In the genomic region with DNA sequence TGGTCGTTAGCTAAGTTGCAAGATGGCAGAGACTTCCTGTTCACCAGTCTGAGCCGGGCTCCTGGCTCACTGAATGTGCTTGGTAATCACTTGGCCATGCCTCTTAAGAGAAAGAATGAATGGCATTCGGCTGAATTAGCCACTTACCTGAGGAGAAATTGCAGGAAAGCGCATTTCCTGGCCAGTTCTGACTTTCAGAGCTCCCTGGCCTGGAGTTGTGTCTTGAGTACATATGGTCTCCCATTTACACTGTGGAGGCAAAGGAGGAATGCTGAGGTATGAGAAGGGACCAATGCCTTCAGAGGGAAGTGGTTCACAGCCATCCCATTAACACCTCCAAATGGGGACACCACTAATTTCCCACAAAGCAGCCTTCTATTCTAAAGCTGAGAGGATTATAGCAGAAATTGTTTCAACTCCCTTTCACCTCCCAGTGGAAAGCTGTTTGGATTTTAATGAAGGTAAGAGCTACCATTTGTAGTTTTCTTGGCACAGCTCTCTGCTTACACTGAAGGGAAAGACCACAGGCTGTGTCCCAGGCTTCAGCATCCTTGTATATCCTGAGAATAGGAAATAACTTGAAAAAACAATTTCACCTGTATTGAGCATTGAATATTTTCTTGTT, we compare ENCODE assay signal across 27 mouse cellular contexts.
DNase-seq lines count a peak whose midpoint lies in the region; ATAC-seq and TF ChIP-seq lines count a peak whose summit lies in the region.
"Had no signal": no experiment of that assay in that cellular context is flagged by ENCODE, and none has a peak within 500 bp of the region (broad histone marks: within the 10 kb centered on the region; RNA-seq: fewer than 3 reads in every experiment).

No protein-coding gene starts in this region.

- no peaks in the 10 kb centered on the region for H3K36me3 ChIP-seq in kidney, postnatal 0 days (ENCODE audit: insufficient read depth, low read length)
- H3K36me3 ChIP-seq in limb, embryonic 10.5 days, result no peaks in the 10 kb centered on the region
- H3K36me3 ChIP-seq in lung, embryonic 15.5 days, result no peaks in the 10 kb centered on the region
- H3K36me3 ChIP-seq: forebrain, embryonic 10.5 days; G1E; hindbrain, embryonic 10.5 days; liver, embryonic 15.5 days; neural tube, embryonic 13.5 days had no signal

- DNase-seq in kidney, postnatal 0 days (ENCODE audit: low spot score), result no peak
- DNase-seq in kidney, adult 11 months, result no peak
- no peak for DNase-seq in limb, embryonic 10.5 days (ENCODE audit: low spot score)
- peak; percentile 62 for DNase-seq in lung, postnatal 36 days
- DNase-seq in gastrocnemius, postnatal 14 days, result no peak
- DNase-seq: adrenal gland, postnatal 36 days; B cell, adult 2 months; cerebellum, adult 11 months; cerebellum, postnatal 14 days; kidney, postnatal 10 days; liver; midbrain, embryonic 14.5 days; thymus, postnatal 36 days had no signal

- H3K9me3 ChIP-seq in kidney, postnatal 0 days (replicated peaks; ENCODE audit: low read length), result no peaks in the 10 kb centered on the region
- H3K9me3 ChIP-seq in limb, embryonic 10.5 days (replicated peaks), result no peaks in the 10 kb centered on the region
- H3K9me3 ChIP-seq in lung, embryonic 15.5 days, result no peaks in the 10 kb centered on the region
- H3K9me3 ChIP-seq: forebrain, embryonic 10.5 days; hindbrain, embryonic 10.5 days; liver, embryonic 15.5 days; neural tube, embryonic 13.5 days had no signal

- intact Hi-C loops in gastrocnemius, postnatal 14 days (cut with DNase I; ENCODE audit: low total_unique reads), result no loop called here

- 0 out of 2 replicates have a peak, but pooled peaks cover 3% of the 10 kb centered on the region for H3K4me1 ChIP-seq in kidney, postnatal 0 days (replicated peaks; ENCODE audit: insufficient read depth, low read length)
- peaks cover 28% of the 10 kb centered on the region for H3K4me1 ChIP-seq in limb, embryonic 10.5 days
- 0 out of 2 replicates have a peak, but pooled peaks cover 2% of the 10 kb centered on the region for H3K4me1 ChIP-seq in lung, embryonic 15.5 days
- H3K4me1 ChIP-seq: liver, embryonic 15.5 days; megakaryocyte, embryonic 14.5 days; neural tube, embryonic 13.5 days had no signal

- H3K4me2 ChIP-seq in kidney, postnatal 0 days (ENCODE audit: low read length), result no peak overlapping the region
- H3K4me2 ChIP-seq in lung, embryonic 15.5 days, result no peak overlapping the region
- H3K4me2 ChIP-seq: heart, embryonic 11.5 days; liver, embryonic 15.5 days; neural tube, embryonic 13.5 days had no signal

- TF ChIP-seq CTCF in kidney, postnatal 0 days (IDR thresholded peaks at IDR 0.05; ENCODE audit: low read depth), result no peak

- H3K9ac ChIP-seq in kidney, postnatal 0 days (ENCODE audit: low read depth, low read length), result no peak overlapping the region
- H3K9ac ChIP-seq in lung, embryonic 15.5 days, result no peak overlapping the region
- H3K9ac ChIP-seq: liver, embryonic 15.5 days; neural tube, embryonic 13.5 days had no signal

- peak overlapping the region; percentile 13; the same call in 1 of the 2 replicates for H3K27ac ChIP-seq in kidney, postnatal 0 days
- peak overlapping the region; percentile 66; the same call in 1 of the 2 replicates for H3K27ac ChIP-seq in limb, embryonic 10.5 days
- peak overlapping the region; percentile 46 for H3K27ac ChIP-seq in lung, embryonic 15.5 days
- H3K27ac ChIP-seq: forebrain, embryonic 10.5 days; hindbrain, embryonic 10.5 days; liver, embryonic 15.5 days; neural tube, embryonic 13.5 days had no signal

- no peak for ATAC-seq in kidney, postnatal 0 days (replicated peaks; ENCODE audit: low FRiP score, low read depth)
- peak; percentile 62; the same call in 1 of the 2 replicates for ATAC-seq in lung, embryonic 15.5 days (ENCODE audit: borderline replicate concordance, extremely low read depth, low FRiP score, low TSS enrichment)
- no peak for ATAC-seq in megakaryocyte progenitor cell, adult 5-6 weeks (replicated peaks; ENCODE audit: poor library complexity)
- ATAC-seq: hindbrain, embryonic 16.5 days; intestine, embryonic 16.5 days; Patski had no signal

- H3K27me3 ChIP-seq in kidney, postnatal 0 days (ENCODE audit: insufficient read depth, low read length), result no peaks in the 10 kb centered on the region
- no peaks in the 10 kb centered on the region for H3K27me3 ChIP-seq in limb, embryonic 10.5 days (ENCODE audit: low read depth, poor library complexity, severe bottlenecking)
- no peaks in the 10 kb centered on the region for H3K27me3 ChIP-seq in lung, embryonic 15.5 days
- H3K27me3 ChIP-seq: CH12.LX; liver, embryonic 15.5 days; megakaryocyte, embryonic 14.5 days; neural tube, embryonic 13.5 days; Patski had no signal

- no peak overlapping the region for H3K4me3 ChIP-seq in kidney, postnatal 0 days (replicated peaks; ENCODE audit: low read depth, low read length)
- no peak overlapping the region for H3K4me3 ChIP-seq in limb, embryonic 10.5 days
- H3K4me3 ChIP-seq in lung, embryonic 15.5 days, result no peak overlapping the region
- H3K4me3 ChIP-seq: forebrain, embryonic 10.5 days; hindbrain, embryonic 10.5 days; liver, embryonic 15.5 days; megakaryocyte, embryonic 14.5 days; myocyte; neural tube, embryonic 13.5 days had no signal

- 50% methylated on average over 4 of the region's 4 CpGs for WGBS in kidney, postnatal 0 days
- WGBS in limb, embryonic 10.5 days, result 63% methylated on average over 4 of the region's 4 CpGs
- 44% methylated on average over 4 of the region's 4 CpGs for WGBS in lung, embryonic 15.5 days

Comparison
In these comparisons a context has a peak if more than half of its experiments do, and no peak if none do; other contexts are left out.
1. H3K27ac ChIP-seq: peak in every context shown above with its lines; median percentile 66 in limb, embryonic 10.5 days; 46 in lung, embryonic 15.5 days; 13 in kidney, postnatal 0 days.